Mouse (Mus musculus): ENCODE measurements around the gene Mad2l1. TPM values are rescaled to one million over a fixed set of nuclear protein-coding genes. Genes with fewer than 3 reads are reported as not detected.

The Mad2l1 gene
- polyA plus RNA-seq, 1 experiment from 2014 or later = 84.4 TPM

Other genes with a start within 250 kb of the Mad2l1 start
- gene Vmn1r32, start 24.7 kb downstream of the Mad2l1 start, polyA plus RNA-seq (2015; fragmentation: Nextera tagmentation; extraction: Ambion mirVana) = 0.09 TPM in 1 of 2 replicates, not detected in the other
- not detected in 2 replicates for gene Vmn1r33, start 82.9 kb downstream of the Mad2l1 start, polyA plus RNA-seq (2015; fragmentation: Nextera tagmentation; extraction: Ambion mirVana)
- not detected in 2 replicates for gene Vmn1r34, start 108.5 kb downstream of the Mad2l1 start, polyA plus RNA-seq (2015; fragmentation: Nextera tagmentation; extraction: Ambion mirVana)
- gene Vmn1r35, start 150.5 kb downstream of the Mad2l1 start, polyA plus RNA-seq (2015; fragmentation: Nextera tagmentation; extraction: Ambion mirVana) = not detected in 2 replicates
- not detected in 2 replicates for gene Vmn1r36, start 183.8 kb downstream of the Mad2l1 start, polyA plus RNA-seq (2015; fragmentation: Nextera tagmentation; extraction: Ambion mirVana)
- not detected in 2 replicates for gene Vmn1r37, start 194.0 kb downstream of the Mad2l1 start, polyA plus RNA-seq (2015; fragmentation: Nextera tagmentation; extraction: Ambion mirVana)
- not detected in 2 replicates for gene Vmn1r38, start 247.2 kb downstream of the Mad2l1 start, polyA plus RNA-seq (2015; fragmentation: Nextera tagmentation; extraction: Ambion mirVana)